In genomic region chrX:75102293-75102692, GRCm38 (mm10) we compare ENCODE assay signal across 20 mouse cellular contexts. TPM values are rescaled to one million over a fixed set of nuclear protein-coding genes. Genes with fewer than 3 reads are reported as not detected.
DNase-seq lines count a peak whose midpoint lies in the region; ATAC-seq and TF ChIP-seq lines count a peak whose summit lies in the region.
"Had no signal": no experiment of that assay in that cellular context is flagged by ENCODE, and none has a peak within 500 bp of the region (broad histone marks: within the 10 kb centered on the region; RNA-seq: fewer than 3 reads in every experiment).

No protein-coding gene starts in this region.

- WGBS in liver, embryonic 15.5 days (ENCODE audit: insufficient replicate concordance), result 59% methylated on average over 6 of the region's 6 CpGs

- H3K4me3 ChIP-seq in E14TG2a.4 (replicated peaks; ENCODE audit: low read length), result peak overlapping the region; percentile 66
- no peak overlapping the region for H3K4me3 ChIP-seq in liver, embryonic 15.5 days (replicated peaks)
- H3K4me3 ChIP-seq: embryonic facial prominence, embryonic 10.5 days; erythroblast, embryonic 14.5 days; heart, embryonic 10.5 days; hindbrain, embryonic 12.5 days had no signal

- no peaks in the 10 kb centered on the region for H3K9me3 ChIP-seq in E14TG2a.4 (ENCODE audit: low read length)
- no peaks in the 10 kb centered on the region for H3K9me3 ChIP-seq in liver, embryonic 15.5 days (replicated peaks)
- H3K9me3 ChIP-seq: embryonic facial prominence, embryonic 10.5 days; heart, embryonic 10.5 days; hindbrain, embryonic 12.5 days had no signal

- no peaks in the 10 kb centered on the region for H3K27me3 ChIP-seq in E14TG2a.4 (ENCODE audit: insufficient read depth, low read length)
- H3K27me3 ChIP-seq in liver, embryonic 15.5 days, result no peaks in the 10 kb centered on the region
- H3K27me3 ChIP-seq: CH12.LX; hindbrain, embryonic 12.5 days had no signal

- no peak overlapping the region for H3K9ac ChIP-seq in liver, embryonic 15.5 days
- H3K9ac ChIP-seq: hindbrain, embryonic 12.5 days had no signal

- H3K4me2 ChIP-seq in liver, embryonic 15.5 days, result no peak overlapping the region
- H3K4me2 ChIP-seq: hindbrain, embryonic 12.5 days had no signal

- peak; percentile 30 for DNase-seq in MEL-GATA-1-ER (ENCODE audit: extremely low read depth, low read depth)
- no peak for DNase-seq in adipocyte (ENCODE audit: low spot score)
- no peak for DNase-seq in adrenal gland, postnatal 14 days
- DNase-seq: adrenal gland, postnatal 25 days; cerebellum, adult 18-20 months; cerebellum, adult 9-11 months; gastrocnemius, postnatal 10 days; heart, adult 18-20 months; heart, postnatal 10 days; heart, postnatal 4 days had no signal

- no peak overlapping the region for H3K27ac ChIP-seq in liver, embryonic 15.5 days (replicated peaks)
- H3K27ac ChIP-seq: embryonic facial prominence, embryonic 10.5 days; heart, embryonic 10.5 days; hindbrain, embryonic 12.5 days had no signal

- TF ChIP-seq CTCF in E14TG2a.4 (conservative IDR thresholded peaks at IDR 0.05; ENCODE audit: low read length), result no peak

- peak; percentile 54; the same call in 1 of the 2 replicates for ATAC-seq in liver, embryonic 15.5 days (ENCODE audit: insufficient read depth)
- peak; percentile 88 for ATAC-seq in megakaryocyte-erythroid progenitor cell, adult 5-6 weeks (replicated peaks; ENCODE audit: low FRiP score, low TSS enrichment, poor library complexity, severe bottlenecking)
- ATAC-seq: forebrain, embryonic 16.5 days; hindbrain, embryonic 16.5 days had no signal

- H3K36me3 ChIP-seq in E14TG2a.4 (ENCODE audit: insufficient read depth, low read length), result peaks cover 89% of the 10 kb centered on the region
- H3K36me3 ChIP-seq in liver, embryonic 15.5 days (replicated peaks), result peaks cover 77% of the 10 kb centered on the region

- peaks cover 39% of the 10 kb centered on the region for H3K4me1 ChIP-seq in E14TG2a.4 (replicated peaks; ENCODE audit: low read depth, low read length)
- H3K4me1 ChIP-seq in liver, embryonic 15.5 days (replicated peaks), result no peaks in the 10 kb centered on the region; the same call in 1 of the 2 replicates
- H3K4me1 ChIP-seq: embryonic facial prominence, embryonic 10.5 days; heart, embryonic 10.5 days had no signal

RNA-seq across cellular contexts. Expression of gene Dkc1, which starts 6.6 kb away (rescaled TPM):
- polyA plus RNA-seq in liver, embryonic 15.5 days (2015; fragmentation: Nextera tagmentation; extraction: Ambion mirVana), result 66.7 and 73.9 TPM in 2 replicates
- total RNA-seq in megakaryocyte-erythroid progenitor cell, adult 5-6 weeks (2014; fragmentation: Nextera tagmentation), result 191 and 232 TPM in 2 replicates
- total RNA-seq in megakaryocyte-erythroid progenitor cell, adult 5-6 weeks (2017), result 488 and 519 TPM in 2 replicates
- 45.7 and 57.9 TPM in 2 replicates for total RNA-seq in adrenal gland, postnatal 14 days (2021)

RNA-seq across cellular contexts. Expression of gene Gab3, which starts 17.0 kb away (rescaled TPM):
- polyA plus RNA-seq in liver, embryonic 15.5 days (2015; fragmentation: Nextera tagmentation; extraction: Ambion mirVana), result 1.2 and 1.6 TPM in 2 replicates
- total RNA-seq in megakaryocyte-erythroid progenitor cell, adult 5-6 weeks (2014; fragmentation: Nextera tagmentation), result 2.6 and 8.9 TPM in 2 replicates
- 3.1 and 3.3 TPM in 2 replicates for total RNA-seq in megakaryocyte-erythroid progenitor cell, adult 5-6 weeks (2017)
- total RNA-seq in adrenal gland, postnatal 14 days (2021), result 2.3 and 3.6 TPM in 2 replicates
- polyA plus RNA-seq: erythroblast, embryonic 14.5 days had no signal

RNA-seq across cellular contexts. Expression of gene Mpp1, which starts 28.5 kb away (rescaled TPM):
- polyA plus RNA-seq in liver, embryonic 15.5 days (2015; fragmentation: Nextera tagmentation; extraction: Ambion mirVana), result 135 and 147 TPM in 2 replicates
- 43.9 and 57.5 TPM in 2 replicates for total RNA-seq in megakaryocyte-erythroid progenitor cell, adult 5-6 weeks (2014; fragmentation: Nextera tagmentation)
- total RNA-seq in megakaryocyte-erythroid progenitor cell, adult 5-6 weeks (2017), result 66.4 and 68.1 TPM in 2 replicates
- 41.6 and 41.8 TPM in 2 replicates for total RNA-seq in adrenal gland, postnatal 14 days (2021)
